Mouse (Mus musculus) testis, adult 10 weeks (tissue): Measurements from ENCODE around the gene Gm3264. TPM values are rescaled to one million over a fixed set of nuclear protein-coding genes. Genes with fewer than 3 reads are reported as not detected.

Experiments used
- polyA plus RNA-seq: library from polyadenylated mRNA; stranded (reverse); fragments of 350-450 nt; fragmentation: Illumina TruSeq; extraction: RNeasy Lipid Tissue Mini Kit (QIAGEN cat#74804); gene quantifications from one replicate; pipeline ENCODE4 v1.2.3, GENCODE M21; 2014; ENCODE audit warnings: low read depth, low replicate concordance

Gene Gm3264
- 0.70 TPM for polyA plus RNA-seq

DNA sequence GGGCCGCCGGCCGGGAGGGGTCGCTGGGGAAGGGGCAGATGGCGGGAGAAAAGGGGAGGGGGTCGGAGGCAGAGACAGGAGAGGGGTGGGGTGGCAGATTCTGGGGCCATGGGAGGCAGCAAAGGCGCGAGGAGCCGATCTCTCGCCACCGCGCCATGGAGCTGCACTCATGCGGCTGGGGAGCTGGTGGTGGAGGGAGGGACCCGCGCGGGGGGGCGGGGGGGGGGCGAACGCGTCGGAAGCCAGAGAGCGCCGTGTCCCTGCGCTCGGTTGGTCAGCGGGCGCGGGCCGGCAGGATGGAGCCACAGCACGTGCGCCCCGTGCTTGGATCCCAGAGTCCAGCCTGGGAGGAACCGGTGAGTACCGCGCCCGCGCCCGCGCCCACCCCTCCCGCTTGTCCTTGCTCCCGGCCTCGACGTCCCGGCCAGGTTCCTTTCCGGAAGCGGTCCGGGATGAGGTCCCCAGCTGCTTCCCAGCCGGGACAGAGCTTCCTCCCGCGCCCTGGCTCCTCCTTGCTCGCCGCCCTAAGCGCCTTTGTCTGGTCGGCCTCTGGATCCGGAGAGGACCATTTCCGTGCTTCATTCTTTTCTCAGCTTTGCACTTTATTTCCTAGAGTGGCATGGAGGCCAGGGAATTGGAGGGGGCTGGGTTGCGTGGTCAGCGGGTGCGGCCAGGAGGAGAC, at the start of gene Gm3264:
Gene Gm3264 (plus strand): TSS at position 278 of the 682 bp plus-strand sequence.

DNA sequence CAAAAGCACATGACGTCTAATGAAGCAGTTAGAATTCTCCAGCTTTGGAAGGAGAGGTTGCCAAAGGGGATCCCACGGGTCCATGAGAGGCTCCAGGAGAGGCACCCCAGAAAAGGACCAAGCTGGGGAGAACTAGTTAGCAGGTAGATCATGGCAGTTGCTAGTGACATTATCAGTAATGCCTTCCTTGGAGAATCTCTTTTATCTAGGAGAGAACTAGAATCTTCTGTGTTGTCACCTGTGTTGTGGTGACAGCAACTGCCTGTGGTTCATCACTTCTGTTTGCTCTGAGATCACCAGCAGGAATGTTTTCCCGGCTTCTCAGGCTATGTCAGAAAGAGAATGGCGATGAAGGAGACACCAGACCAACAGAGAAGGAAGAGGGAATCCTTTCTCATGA, 17.6 kb upstream of the Gm3264 start, which contains the start of gene Gm3269:
Gene Gm3269 (plus strand): TSS at position 301 of the 400 bp plus-strand sequence.

DNA sequence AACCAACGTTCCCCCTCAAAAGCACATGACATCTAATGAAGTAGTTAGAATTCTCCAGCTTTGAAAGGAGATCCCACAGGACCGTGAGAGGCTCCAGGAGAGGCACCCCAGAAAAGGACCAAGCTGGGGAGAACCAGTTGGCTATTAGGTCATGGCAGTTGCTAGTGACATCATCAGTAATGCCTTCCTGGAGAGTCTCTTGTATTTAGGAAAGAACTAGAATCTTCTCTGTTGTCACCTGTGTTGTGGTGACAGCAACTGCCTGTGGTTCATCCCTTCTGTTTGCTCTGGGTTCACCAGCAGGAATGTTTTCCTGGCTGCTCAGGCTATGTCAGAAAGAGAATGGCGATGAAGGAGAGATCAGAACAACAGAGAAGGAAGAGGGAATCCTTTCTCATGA, 36.7 kb downstream of the Gm3264 start, which contains the start of gene Gm3278:
Gene Gm3278 (plus strand): TSS at position 301 of the 400 bp plus-strand sequence.

Other genes starting within 250 kb of the Gm3264 start
- 24.3 TPM for gene Gm8159, start 223.2 kb upstream of the Gm3264 start, polyA plus RNA-seq
- gene Gm3239, start 191.4 kb upstream of the Gm3264 start, polyA plus RNA-seq: 6.9 TPM
- 14.0 TPM for gene Gm7876, start 146.3 kb upstream of the Gm3264 start, polyA plus RNA-seq
- gene Gm3252, start 128.8 kb upstream of the Gm3264 start, polyA plus RNA-seq: 3.1 TPM
- 5.4 TPM for gene Gm9602, start 79.2 kb upstream of the Gm3264 start, polyA plus RNA-seq
- gene Gm3269, start 17.5 kb upstream of the Gm3264 start, polyA plus RNA-seq: 0.13 TPM
- 0.24 TPM for gene Gm3278, start 36.8 kb downstream of the Gm3264 start, polyA plus RNA-seq
- 70.4 TPM for gene Gm8297, start 128.4 kb downstream of the Gm3264 start, polyA plus RNA-seq
- not detected for gene Gm3298, start 160.3 kb downstream of the Gm3264 start, polyA plus RNA-seq
- gene 4930555G01Rik, start 195.1 kb downstream of the Gm3264 start, polyA plus RNA-seq: 4.0 TPM
- gene Gm8281, start 215.5 kb downstream of the Gm3264 start, polyA plus RNA-seq: 4.1 TPM